Mouse (Mus musculus): ENCODE data around the gene Oxct1. TPM values are rescaled to one million over a fixed set of nuclear protein-coding genes. Genes with fewer than 3 reads are reported as not detected.

Gene Oxct1
- polyA plus RNA-seq, 1 experiment from 2014 or later, result 372 TPM

GRCm38 (mm10) chr15:4087446-4087845 lies 61.3 kb downstream of the Oxct1 start:
- H3K27me3 ChIP-seq (ENCODE audit: control insufficient read depth, insufficient read depth, low read length), result no peaks in the 10 kb centered on the region
- H3K4me2 ChIP-seq (ENCODE audit: low read depth, low read length), result no peak overlapping the region
- no peak for ATAC-seq (ENCODE audit: low read depth)
- 0 out of 2 replicates have a peak, but pooled peaks cover 5% of the 10 kb centered on the region for H3K36me3 ChIP-seq (ENCODE audit: control insufficient read depth, insufficient read depth, low read length)
- 64% methylated on average over 4 of the region's 4 CpGs for WGBS
- H3K9me3 ChIP-seq (ENCODE audit: control insufficient read depth, low read length), result no peaks in the 10 kb centered on the region
- no peak overlapping the region for H3K4me3 ChIP-seq (ENCODE audit: low read depth, low read length)
- H3K4me1 ChIP-seq (ENCODE audit: control insufficient read depth, insufficient read depth, low read length), result no peaks in the 10 kb centered on the region
- no peak overlapping the region for H3K27ac ChIP-seq (ENCODE audit: low read depth, low read length)
- H3K9ac ChIP-seq (replicated peaks; ENCODE audit: low read depth, low read length), result no peak overlapping the region

GRCm38 (mm10) chr15:4087914-4088313 lies 61.7 kb downstream of the Oxct1 start:
- 35% methylated on average over 7 of the region's 7 CpGs for WGBS
- H3K9me3 ChIP-seq (ENCODE audit: control insufficient read depth, low read length), result no peaks in the 10 kb centered on the region
- no peak overlapping the region for H3K4me3 ChIP-seq (ENCODE audit: low read depth, low read length)
- 0 out of 2 replicates have a peak, but pooled peaks cover 5% of the 10 kb centered on the region for H3K36me3 ChIP-seq (ENCODE audit: control insufficient read depth, insufficient read depth, low read length)
- H3K27ac ChIP-seq (ENCODE audit: low read depth, low read length), result no peak overlapping the region
- H3K9ac ChIP-seq (replicated peaks; ENCODE audit: low read depth, low read length), result no peak overlapping the region
- ATAC-seq (ENCODE audit: low read depth), result peak; percentile 63; the same call in 1 of the 2 replicates
- H3K4me2 ChIP-seq (ENCODE audit: low read depth, low read length), result no peak overlapping the region
- H3K4me1 ChIP-seq (ENCODE audit: control insufficient read depth, insufficient read depth, low read length), result no peaks in the 10 kb centered on the region
- H3K27me3 ChIP-seq (ENCODE audit: control insufficient read depth, insufficient read depth, low read length), result no peaks in the 10 kb centered on the region

- no peak overlapping the region for H3K27ac ChIP-seq (ENCODE audit: low read depth, low read length)
- no peaks in the 10 kb centered on the region for H3K9me3 ChIP-seq (ENCODE audit: control insufficient read depth, low read length)
- no peak overlapping the region for H3K4me2 ChIP-seq (ENCODE audit: low read depth, low read length)
- WGBS, result 72% methylated on average over 3 of the region's 3 CpGs
- H3K9ac ChIP-seq (replicated peaks; ENCODE audit: low read depth, low read length), result no peak overlapping the region
- H3K27me3 ChIP-seq (ENCODE audit: control insufficient read depth, insufficient read depth, low read length), result no peaks in the 10 kb centered on the region
- no peak overlapping the region for H3K4me3 ChIP-seq (ENCODE audit: low read depth, low read length)
- 0 out of 2 replicates have a peak, but pooled peaks cover 9% of the 10 kb centered on the region for H3K36me3 ChIP-seq (ENCODE audit: control insufficient read depth, insufficient read depth, low read length)
- no peak for ATAC-seq (ENCODE audit: low read depth)
- H3K4me1 ChIP-seq (ENCODE audit: control insufficient read depth, insufficient read depth, low read length), result no peaks in the 10 kb centered on the region
These were observed 64.4 kb downstream of the Oxct1 start for GRCm38 (mm10) chr15:4090601-4091000.

- WGBS, result 95% methylated on average over 2 of the region's 2 CpGs
- Histone ChIP-seq H3K9me3 (ENCODE audit: control insufficient read depth, low read length) (no peaks in the 10 kb centered on the region), H3K9ac (replicated peaks; ENCODE audit: low read depth, low read length) (no peak overlapping the region), H3K36me3 (ENCODE audit: control insufficient read depth, insufficient read depth, low read length) (0 out of 2 replicates have a peak, but pooled peaks cover 9% of the 10 kb centered on the region), H3K4me1 (ENCODE audit: control insufficient read depth, insufficient read depth, low read length) (no peaks in the 10 kb centered on the region), H3K27me3 (ENCODE audit: control insufficient read depth, insufficient read depth, low read length) (no peaks in the 10 kb centered on the region), H3K27ac (ENCODE audit: low read depth, low read length) (no peak overlapping the region), H3K4me3 (ENCODE audit: low read depth, low read length) (no peak overlapping the region), H3K4me2 (ENCODE audit: low read depth, low read length) (no peak overlapping the region)
- no peak for ATAC-seq (ENCODE audit: low read depth)
These were observed 66.4 kb downstream of the Oxct1 start for GRCm38 (mm10) chr15:4092586-4092985.

GRCm38 (mm10) chr15:4100341-4100921 lies 74.2 kb downstream of the Oxct1 start:
- Histone ChIP-seq H3K36me3 (ENCODE audit: control insufficient read depth, insufficient read depth, low read length) (no peaks in the 10 kb centered on the region; the same call in 1 of the 2 replicates), H3K27me3 (ENCODE audit: control insufficient read depth, insufficient read depth, low read length) (no peaks in the 10 kb centered on the region), H3K9ac (replicated peaks; ENCODE audit: low read depth, low read length) (no peak overlapping the region), H3K27ac (ENCODE audit: low read depth, low read length) (no peak overlapping the region), H3K4me3 (ENCODE audit: low read depth, low read length) (no peak overlapping the region), H3K4me1 (ENCODE audit: control insufficient read depth, insufficient read depth, low read length) (peaks cover 3% of the 10 kb centered on the region; the same call in 1 of the 2 replicates), H3K9me3 (ENCODE audit: control insufficient read depth, low read length) (no peaks in the 10 kb centered on the region), H3K4me2 (ENCODE audit: low read depth, low read length) (no peak overlapping the region)
- ATAC-seq (ENCODE audit: low read depth), result no peak
- 85% methylated on average over 10 of the region's 10 CpGs for WGBS

GRCm38 (mm10) chr15:4101025-4101424 lies 74.8 kb downstream of the Oxct1 start:
- H3K27me3 ChIP-seq (ENCODE audit: control insufficient read depth, insufficient read depth, low read length), result no peaks in the 10 kb centered on the region
- H3K9ac ChIP-seq (replicated peaks; ENCODE audit: low read depth, low read length), result no peak overlapping the region
- H3K4me2 ChIP-seq (ENCODE audit: low read depth, low read length), result no peak overlapping the region
- H3K4me3 ChIP-seq (ENCODE audit: low read depth, low read length), result no peak overlapping the region
- H3K4me1 ChIP-seq (ENCODE audit: control insufficient read depth, insufficient read depth, low read length), result peaks cover 3% of the 10 kb centered on the region; the same call in 1 of the 2 replicates
- WGBS, result 79% methylated on average over 10 of the region's 10 CpGs
- no peak for ATAC-seq (ENCODE audit: low read depth)
- no peaks in the 10 kb centered on the region; the same call in 1 of the 2 replicates for H3K36me3 ChIP-seq (ENCODE audit: control insufficient read depth, insufficient read depth, low read length)
- no peaks in the 10 kb centered on the region for H3K9me3 ChIP-seq (ENCODE audit: control insufficient read depth, low read length)
- no peak overlapping the region for H3K27ac ChIP-seq (ENCODE audit: low read depth, low read length)

GRCm38 (mm10) chr15:4104319-4104718 lies 78.1 kb downstream of the Oxct1 start:
- H3K27me3 ChIP-seq (ENCODE audit: control insufficient read depth, insufficient read depth, low read length), result no peaks in the 10 kb centered on the region
- no peak overlapping the region for H3K9ac ChIP-seq (replicated peaks; ENCODE audit: low read depth, low read length)
- no peak for ATAC-seq (ENCODE audit: low read depth)
- no peak overlapping the region for H3K4me3 ChIP-seq (ENCODE audit: low read depth, low read length)
- H3K9me3 ChIP-seq (ENCODE audit: control insufficient read depth, low read length), result no peaks in the 10 kb centered on the region
- peaks cover 3% of the 10 kb centered on the region; the same call in 1 of the 2 replicates for H3K4me1 ChIP-seq (ENCODE audit: control insufficient read depth, insufficient read depth, low read length)
- 78% methylated on average over 12 of the region's 12 CpGs for WGBS
- H3K27ac ChIP-seq (ENCODE audit: low read depth, low read length), result 0 out of 2 replicates have a peak overlapping the region, but pooled peaks have one; percentile 22
- no peaks in the 10 kb centered on the region for H3K36me3 ChIP-seq (ENCODE audit: control insufficient read depth, insufficient read depth, low read length)
- H3K4me2 ChIP-seq (ENCODE audit: low read depth, low read length), result no peak overlapping the region

GRCm38 (mm10) chr15:4105498-4105897 lies 79.3 kb downstream of the Oxct1 start:
- no peak overlapping the region for H3K4me2 ChIP-seq (ENCODE audit: low read depth, low read length)
- no peaks in the 10 kb centered on the region for H3K27me3 ChIP-seq (ENCODE audit: control insufficient read depth, insufficient read depth, low read length)
- no peaks in the 10 kb centered on the region for H3K9me3 ChIP-seq (ENCODE audit: control insufficient read depth, low read length)
- peaks cover 3% of the 10 kb centered on the region; the same call in 1 of the 2 replicates for H3K4me1 ChIP-seq (ENCODE audit: control insufficient read depth, insufficient read depth, low read length)
- no peak overlapping the region for H3K4me3 ChIP-seq (ENCODE audit: low read depth, low read length)
- H3K36me3 ChIP-seq (ENCODE audit: control insufficient read depth, insufficient read depth, low read length), result no peaks in the 10 kb centered on the region
- 27% methylated on average over 4 of the region's 4 CpGs for WGBS
- no peak overlapping the region for H3K27ac ChIP-seq (ENCODE audit: low read depth, low read length)
- peak; percentile 88 for ATAC-seq (ENCODE audit: low read depth)
- no peak overlapping the region for H3K9ac ChIP-seq (replicated peaks; ENCODE audit: low read depth, low read length)

GRCm38 (mm10) chr15:4119962-4120361 lies 93.8 kb downstream of the Oxct1 start:
- ATAC-seq (ENCODE audit: low read depth), result no peak
- Histone ChIP-seq H3K36me3 (ENCODE audit: control insufficient read depth, insufficient read depth, low read length) (no peaks in the 10 kb centered on the region), H3K27ac (ENCODE audit: low read depth, low read length) (no peak overlapping the region), H3K4me2 (ENCODE audit: low read depth, low read length) (no peak overlapping the region), H3K4me3 (ENCODE audit: low read depth, low read length) (no peak overlapping the region), H3K27me3 (ENCODE audit: control insufficient read depth, insufficient read depth, low read length) (no peaks in the 10 kb centered on the region), H3K9me3 (ENCODE audit: control insufficient read depth, low read length) (no peaks in the 10 kb centered on the region), H3K4me1 (ENCODE audit: control insufficient read depth, insufficient read depth, low read length) (no peaks in the 10 kb centered on the region), H3K9ac (replicated peaks; ENCODE audit: low read depth, low read length) (no peak overlapping the region)
- 76% methylated on average over 6 of the region's 6 CpGs for WGBS
